Mouse (Mus musculus): ENCODE measurements around the gene Usp46.

GRCm38 (mm10) chr5:74113961-74114689 lies 45.9 kb upstream of the Usp46 start:
- TF ChIP-seq GATA1 (IDR thresholded peaks at IDR 0.05; ENCODE audit: low read length) = no peak
- no peak for TF ChIP-seq TAL1 (IDR thresholded peaks at IDR 0.05; ENCODE audit: low read length)

Measured in erythroblast, embryonic 14.5 days (primary cell).